Mouse (Mus musculus): ENCODE data around the gene Vbp1.

The Vbp1 gene

DNA sequence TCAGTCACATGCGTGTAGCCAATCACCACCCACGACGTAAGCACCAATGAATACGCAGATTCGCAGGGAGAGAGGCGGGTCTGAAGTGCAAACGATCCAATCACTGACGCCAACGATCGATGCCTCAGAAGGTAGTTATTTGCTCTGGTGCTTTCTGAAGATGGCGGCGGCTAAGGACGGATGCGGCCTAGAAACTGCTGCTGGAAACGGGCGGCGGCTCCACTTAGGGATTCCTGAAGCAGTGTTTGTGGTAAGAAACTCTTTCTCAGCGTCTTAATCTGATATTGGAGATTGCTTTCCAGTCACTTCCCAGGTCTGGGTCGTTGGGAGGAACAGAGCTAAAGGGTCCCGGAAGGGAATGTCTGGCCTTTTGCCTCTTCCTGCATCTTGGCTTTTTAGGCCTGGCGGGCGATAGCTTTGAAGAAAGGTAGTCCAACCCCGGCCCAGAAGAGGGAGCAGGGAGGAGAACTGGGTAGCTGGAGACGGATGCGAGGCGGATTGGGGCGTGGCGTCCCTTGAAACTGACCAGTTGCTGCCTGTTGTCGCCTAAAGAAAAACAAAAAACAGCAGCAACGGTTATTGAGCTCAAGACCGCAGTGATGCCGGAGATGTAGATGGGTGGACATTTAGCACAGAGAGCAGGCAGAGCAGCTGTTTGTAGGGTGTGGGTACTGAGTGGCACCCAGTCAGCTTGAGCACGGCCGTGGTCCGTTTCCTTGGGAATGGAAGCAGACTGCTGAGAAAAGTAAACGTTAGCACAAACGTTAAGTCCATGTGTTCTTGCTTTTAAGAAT, at the start of gene Vbp1:
Gene Vbp1, plus strand, starts transcription at position 121 of the 794 bp plus-strand sequence.
- peak; percentile 85 for DNase-seq (ENCODE audit: low spot score)

DNA sequence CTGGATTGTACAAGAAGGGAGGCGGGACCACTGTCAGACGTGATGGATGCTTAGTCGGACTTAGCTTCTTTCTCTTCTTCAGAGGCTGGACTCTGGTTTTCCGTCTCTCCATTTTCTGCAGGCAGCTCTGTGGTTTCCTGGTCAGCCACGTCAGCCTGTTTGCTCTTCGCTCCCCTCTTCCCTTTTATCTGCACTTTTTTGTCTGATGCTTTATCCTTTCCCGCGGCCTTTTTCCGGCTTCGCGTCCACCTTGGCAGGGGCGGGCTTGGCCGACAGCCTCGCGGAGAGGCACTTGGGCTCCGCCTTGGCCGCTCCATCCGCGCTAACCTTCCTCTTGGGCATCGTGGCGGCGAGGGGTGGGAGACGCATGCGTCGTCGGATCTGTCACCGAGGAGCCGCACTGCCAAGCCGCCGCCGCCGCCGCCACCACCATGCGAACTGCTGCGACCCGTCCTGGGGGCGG, 38.9 kb upstream of the Vbp1 start:
- DNase-seq (ENCODE audit: low spot score): peak; percentile 49

DNA sequence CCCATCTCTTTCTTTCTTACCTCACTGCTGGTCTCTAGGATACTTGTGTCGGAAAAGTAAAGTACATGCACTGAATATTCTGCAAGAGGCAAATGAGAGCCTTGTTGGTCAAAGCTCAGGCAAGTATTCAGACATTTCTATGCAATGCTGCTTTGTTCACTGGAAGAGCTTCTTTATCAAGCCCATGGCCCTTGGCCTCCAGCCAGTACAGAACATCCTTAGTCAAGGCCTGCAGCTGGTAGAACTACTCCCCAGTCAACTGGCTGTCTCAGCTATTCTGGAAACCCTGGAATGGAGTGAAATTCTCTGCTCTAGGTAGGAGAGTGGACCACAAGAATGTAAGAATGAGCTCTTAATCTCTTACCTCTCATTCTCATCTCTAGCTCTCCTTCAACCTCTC, 24.2 kb upstream of the Vbp1 start:
- DNase-seq (ENCODE audit: low spot score): no peak

DNA sequence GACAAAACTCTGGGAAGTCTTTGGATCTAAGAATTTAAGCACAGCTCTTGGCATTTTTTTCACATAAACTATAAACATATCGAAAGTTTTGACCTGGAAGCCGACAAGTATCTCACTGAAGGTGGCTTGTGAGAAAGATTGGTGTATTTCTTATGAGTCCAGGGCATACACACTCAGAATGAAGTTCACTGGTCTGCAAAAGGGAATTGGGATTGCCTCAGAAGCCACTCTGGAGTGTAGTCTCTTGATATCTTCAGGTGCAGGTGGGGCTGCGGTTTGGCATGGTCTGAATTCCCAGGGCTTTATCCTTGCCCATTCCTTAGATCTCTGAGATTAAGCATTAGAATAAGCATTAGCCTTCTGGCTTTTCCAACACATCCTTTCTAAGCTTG, 316 bp upstream of the Vbp1 start:
- DNase-seq (ENCODE audit: low spot score): no peak

DNA sequence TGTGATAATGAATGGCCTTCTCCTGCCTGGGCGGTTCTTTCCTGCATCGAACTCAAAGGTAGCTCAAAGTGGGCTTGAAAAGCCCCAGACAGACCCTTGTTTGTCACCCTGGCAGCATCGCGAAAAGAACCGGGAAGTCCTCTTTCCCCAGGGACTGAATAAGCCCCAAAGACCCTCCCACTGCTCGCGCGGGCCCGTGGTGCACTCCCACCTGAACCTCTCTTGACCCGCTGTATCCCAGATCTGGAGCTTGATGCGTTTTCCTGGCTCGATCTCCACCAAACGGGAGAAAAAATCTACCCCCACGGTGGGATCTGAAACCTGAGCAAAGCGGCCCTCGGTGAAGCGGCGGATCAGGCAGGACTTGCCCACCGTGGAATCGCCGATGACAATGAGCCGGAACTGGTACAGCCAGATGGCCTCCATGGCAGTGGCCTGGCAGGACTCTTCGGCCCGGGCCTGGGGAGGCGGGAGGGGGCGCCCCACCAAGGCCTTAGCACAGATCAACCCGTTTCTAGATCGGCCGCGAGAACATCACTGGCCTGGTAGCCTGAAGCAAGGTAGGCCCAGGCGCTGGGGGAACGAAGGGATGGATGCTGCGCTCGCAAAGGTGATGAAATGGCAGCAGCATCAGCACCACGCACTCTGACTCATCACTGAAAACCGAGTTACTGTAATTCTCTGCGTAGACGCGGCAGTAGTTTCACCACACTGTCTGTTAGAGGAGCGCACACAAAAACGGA, 63.7 kb downstream of the Vbp1 start, which contains the start of gene Rab39b:
Gene Rab39b, minus strand, starts transcription at position 650 of the 743 bp plus-strand sequence.
- DNase-seq (ENCODE audit: low spot score): peak; percentile 6

DNA sequence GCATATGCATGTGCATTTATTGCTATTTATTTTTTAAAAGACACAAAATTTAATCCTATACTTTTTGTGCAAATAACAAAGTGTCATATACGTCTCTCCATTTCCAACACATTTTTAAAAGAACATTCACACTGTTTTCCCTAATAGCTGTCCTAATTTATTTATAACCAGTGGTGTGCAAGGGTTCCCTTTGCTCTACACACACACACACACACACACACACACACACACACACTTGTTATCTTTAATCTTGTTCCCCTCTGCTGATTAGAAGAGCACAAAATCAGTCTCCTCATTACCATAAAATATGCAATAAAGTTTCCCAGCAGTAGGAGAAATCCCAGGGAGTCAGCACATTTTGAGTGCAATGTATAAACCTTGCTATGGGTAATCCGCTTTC, 64.4 kb downstream of the Vbp1 start:
- no peak for DNase-seq (ENCODE audit: low spot score)
